Mouse (Mus musculus) regulatory T cell (primary cell): ENCODE measurements around the gene Ttc30a1.
"Not testable (repeated sequence)": the region's sequence is repeated elsewhere in the genome, so short reads cannot be mapped to it uniquely, and the experiment has no call there.

ENCODE experiments used
- in situ Hi-C: fragments of 300-600 bp; cut with MboI, MseI; formaldehyde crosslinking; loops from one replicate; pipeline ENCODE4 v1.15.1; 2025; ENCODE audit warnings: high pct_unique_total_duplicates

Ttc30a1 gene

DNA sequence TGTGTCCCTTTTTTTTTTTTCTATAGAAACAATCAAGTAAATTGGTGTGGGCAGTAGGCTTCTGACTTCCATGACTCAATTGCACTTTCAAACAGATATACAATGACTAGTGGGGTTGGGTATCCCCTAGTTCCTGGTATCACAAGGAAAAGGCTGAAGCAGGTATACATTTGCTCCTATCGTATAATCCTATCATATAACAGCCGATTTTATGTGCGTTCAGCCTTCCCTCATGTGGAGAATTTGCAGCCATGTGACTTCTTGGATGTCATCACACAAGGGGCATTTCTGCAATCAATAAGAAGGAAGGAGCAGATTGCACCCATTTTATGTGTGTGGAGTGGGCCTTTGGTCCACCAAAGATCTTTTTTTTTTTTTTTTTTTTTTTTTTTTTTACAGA lies 1.3 kb upstream of the Ttc30a1 start:
- in situ Hi-C loops, result loop anchor here (5.0 kb wide), 1 partner anchor 41 kb away; no protein-coding TSS in a partner anchor

DNA sequence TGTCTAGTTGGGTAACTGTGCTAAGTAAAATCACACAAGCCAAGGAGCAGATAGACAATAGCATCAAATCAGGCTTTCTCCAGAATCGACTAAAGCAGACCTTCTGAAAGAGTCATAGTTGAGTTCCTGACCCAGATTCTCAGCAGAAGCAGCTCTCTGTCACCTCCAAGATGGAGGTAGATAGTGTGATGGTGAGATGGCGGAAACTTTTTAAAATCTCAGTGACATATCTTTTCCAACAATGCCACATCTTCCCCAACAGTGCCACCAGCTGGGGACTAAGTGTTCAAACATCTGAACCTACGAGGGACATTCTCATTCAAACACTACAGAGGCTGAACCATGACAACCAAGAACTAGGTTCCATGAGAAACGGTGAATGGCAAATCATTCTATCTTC lies 859 bp upstream of the Ttc30a1 start:
- in situ Hi-C loops, result loop anchor here (5.0 kb wide), 1 partner anchor 40 kb away; no protein-coding TSS in a partner anchor

DNA sequence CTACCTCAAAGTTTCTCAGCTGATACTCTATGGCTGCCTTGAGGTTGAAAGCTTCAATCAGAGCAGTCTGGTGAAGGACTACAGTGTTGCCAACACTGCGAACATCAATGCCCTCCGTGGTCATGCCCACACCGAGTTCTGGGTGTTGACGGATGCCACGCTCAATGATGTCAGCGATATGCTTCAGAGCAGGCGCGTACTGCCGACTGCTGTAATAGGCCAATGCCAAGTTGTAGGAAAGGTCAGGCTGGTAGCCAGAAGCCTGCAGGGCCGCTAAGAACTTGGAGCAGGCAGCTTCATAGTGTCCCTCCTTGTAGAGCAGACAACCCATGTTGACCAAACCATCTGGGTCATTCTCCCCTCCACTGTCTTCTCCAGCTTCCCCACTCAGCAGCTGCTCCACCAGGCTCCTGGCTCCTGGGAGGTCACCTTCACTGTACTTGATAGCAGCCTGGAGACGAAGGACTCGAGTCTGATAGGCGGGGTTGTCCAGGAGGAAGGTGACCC lies 781 bp downstream of the Ttc30a1 start:
- in situ Hi-C loops, result loop anchor here (5.0 kb wide), 1 partner anchor 39 kb away; no protein-coding TSS in a partner anchor

DNA sequence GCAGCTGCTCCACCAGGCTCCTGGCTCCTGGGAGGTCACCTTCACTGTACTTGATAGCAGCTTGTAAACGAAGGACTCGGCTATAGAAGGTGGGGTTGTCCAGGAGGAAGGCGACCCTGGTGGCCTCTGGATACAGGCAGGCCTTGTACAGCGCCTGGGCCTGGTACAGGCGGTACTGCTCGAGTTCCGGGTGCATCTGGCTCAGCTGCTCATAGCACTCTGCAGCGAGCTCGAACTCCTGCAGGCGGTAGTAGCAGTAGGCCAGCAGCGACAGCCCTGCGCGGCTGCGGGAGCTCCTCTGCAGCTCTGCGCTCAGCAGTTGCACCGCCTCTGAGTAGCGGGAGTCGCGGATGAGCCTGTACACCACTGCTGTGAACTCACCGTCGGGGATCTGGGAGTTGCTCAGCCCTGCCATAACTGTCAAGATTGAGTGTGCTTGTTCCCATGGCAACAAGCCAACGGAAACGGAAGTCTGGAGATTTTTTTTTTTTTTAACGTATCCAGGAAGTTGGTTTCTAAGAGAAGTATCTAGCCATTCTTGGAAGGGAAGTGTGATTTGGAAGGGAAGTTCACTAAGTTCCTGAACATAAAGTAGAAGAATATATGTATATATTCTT lies 3.9 kb downstream of the Ttc30a1 start, which contains the start of gene Ttc30a2:
Gene Ttc30a2, minus strand, starts transcription at position 419 of the 617 bp plus-strand sequence.
- in situ Hi-C loops, result not testable (repeated sequence)

DNA sequence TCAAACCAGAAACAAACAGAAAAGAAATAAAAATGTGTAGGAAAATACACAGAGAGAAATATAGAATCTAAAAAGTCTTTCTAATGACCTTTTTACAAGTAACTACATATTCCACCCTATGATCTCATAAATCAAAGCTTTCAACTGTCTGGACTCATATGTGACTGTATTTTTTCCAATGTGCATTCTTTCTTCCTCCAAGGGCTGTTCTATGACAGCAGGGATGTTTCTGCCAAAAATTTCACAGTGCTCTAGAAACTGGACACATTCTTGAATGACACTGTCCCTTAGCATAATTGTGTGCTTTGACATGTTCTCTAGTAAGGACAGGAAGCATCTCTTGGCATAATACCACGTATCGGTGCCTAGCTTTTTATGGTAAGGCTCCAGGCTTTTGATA lies 5.7 kb downstream of the Ttc30a1 start:
- in situ Hi-C loops, result not testable (repeated sequence)

DNA sequence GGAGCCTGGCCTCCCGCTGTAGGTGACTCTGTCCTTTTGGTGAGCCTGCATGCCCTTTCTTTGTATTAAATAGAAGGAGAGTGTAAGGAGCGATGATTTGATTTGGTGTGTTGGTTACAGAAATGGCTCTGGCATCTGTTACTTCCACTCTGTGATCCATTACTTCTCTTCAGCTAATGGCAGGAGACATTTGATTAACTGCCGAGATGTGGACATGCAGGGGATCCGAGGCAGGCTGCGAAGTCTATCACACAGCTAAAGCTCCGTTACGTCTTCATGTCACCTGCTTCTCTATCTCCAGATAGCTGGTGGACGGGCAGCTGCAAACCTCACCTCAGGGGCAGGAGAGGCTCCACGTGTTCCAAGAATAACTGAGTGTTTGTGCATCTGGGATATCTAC lies 7.6 kb downstream of the Ttc30a1 start:
- in situ Hi-C loops, result no loop called here

DNA sequence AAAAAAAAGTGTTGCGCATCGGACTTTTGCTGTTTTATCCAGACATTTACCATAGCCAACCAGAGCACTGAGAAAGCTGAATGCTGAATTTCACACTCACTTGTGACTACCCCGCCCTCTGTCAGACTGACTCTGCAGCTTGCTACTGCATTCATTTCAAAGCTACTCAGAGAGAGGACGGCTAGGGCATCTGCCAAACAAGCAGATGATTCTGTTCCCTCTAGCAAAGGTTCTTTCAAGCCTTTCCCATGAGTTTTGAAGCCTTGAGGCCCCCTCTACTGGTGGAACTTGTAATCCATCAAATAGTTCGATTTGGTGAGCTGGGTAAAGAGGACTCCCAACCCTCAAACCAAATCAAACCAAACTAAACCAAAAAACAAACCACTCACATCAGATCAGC lies 16.8 kb downstream of the Ttc30a1 start:
- in situ Hi-C loops, result loop anchor here (5.0 kb wide), 1 partner anchor 178 kb away; no protein-coding TSS in a partner anchor

DNA sequence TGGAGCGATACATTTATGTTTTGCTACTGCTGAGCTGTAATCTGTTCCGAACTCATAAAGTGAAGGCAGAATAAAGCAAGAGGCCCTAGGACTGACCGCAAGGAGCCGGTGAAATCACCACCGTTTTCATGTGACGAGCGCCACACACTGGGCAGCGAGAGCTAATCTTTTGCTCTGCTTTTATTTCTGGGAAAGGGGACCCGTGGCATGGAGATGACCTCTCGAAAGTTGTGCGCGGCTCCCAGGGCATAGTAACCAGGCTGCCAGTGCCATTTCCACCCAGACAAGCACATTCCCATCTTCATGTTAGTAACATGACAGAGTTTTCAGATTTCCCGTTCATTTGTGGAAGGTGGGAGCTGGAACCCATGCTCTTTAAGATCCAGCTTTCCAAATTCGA lies 17.3 kb downstream of the Ttc30a1 start:
- in situ Hi-C loops, result no loop called here

DNA sequence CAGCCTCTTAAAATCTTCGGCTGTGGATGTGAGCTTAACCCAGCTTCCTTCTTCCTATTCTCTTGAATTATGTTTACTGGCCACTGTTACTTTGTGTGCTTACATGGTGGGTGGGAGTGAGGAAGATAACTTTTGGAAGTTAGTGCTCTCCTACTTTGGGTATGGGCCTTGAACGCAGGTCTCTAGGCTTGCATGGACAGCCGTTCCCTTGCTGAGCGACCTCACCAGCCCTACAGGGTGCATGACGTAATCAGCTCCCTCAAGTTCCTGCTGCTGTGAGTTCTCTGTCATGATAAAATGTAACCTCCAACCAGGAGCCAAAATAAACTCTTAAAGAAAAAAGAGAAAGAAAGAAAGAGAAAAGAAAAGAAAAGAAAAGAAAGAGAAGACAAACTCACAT lies 17.7 kb downstream of the Ttc30a1 start:
- in situ Hi-C loops, result no loop called here

DNA sequence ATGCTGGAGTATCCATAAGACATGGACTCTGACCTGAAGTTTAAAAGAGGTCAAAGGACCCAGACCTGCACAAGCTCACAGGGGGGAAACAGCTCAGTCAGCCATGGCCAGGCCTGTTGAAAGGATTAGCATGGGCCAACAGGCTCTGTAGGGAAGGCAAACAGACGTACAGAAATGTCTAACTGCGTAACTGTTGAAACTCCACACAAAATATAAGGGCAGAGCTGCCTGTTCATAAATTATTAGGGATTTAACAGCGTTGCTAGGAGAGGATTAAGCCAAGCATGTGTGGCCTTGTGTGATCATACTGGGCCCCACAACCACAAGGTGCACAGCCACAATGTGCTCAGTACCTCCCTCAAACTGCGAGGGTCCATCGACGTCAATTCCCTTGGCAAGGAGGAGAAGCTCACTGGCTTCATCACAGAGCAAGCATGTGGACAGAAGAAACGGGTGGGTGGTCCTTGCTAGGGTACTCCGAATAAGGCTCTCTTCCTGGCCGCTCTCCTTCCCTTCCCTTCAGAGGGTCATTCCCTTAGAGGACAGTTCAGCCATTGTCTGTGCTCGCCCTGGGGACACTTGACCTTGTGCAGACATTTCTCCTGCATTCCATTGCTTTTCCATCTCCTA lies 18.4 kb downstream of the Ttc30a1 start:
- in situ Hi-C loops, result no loop called here

DNA sequence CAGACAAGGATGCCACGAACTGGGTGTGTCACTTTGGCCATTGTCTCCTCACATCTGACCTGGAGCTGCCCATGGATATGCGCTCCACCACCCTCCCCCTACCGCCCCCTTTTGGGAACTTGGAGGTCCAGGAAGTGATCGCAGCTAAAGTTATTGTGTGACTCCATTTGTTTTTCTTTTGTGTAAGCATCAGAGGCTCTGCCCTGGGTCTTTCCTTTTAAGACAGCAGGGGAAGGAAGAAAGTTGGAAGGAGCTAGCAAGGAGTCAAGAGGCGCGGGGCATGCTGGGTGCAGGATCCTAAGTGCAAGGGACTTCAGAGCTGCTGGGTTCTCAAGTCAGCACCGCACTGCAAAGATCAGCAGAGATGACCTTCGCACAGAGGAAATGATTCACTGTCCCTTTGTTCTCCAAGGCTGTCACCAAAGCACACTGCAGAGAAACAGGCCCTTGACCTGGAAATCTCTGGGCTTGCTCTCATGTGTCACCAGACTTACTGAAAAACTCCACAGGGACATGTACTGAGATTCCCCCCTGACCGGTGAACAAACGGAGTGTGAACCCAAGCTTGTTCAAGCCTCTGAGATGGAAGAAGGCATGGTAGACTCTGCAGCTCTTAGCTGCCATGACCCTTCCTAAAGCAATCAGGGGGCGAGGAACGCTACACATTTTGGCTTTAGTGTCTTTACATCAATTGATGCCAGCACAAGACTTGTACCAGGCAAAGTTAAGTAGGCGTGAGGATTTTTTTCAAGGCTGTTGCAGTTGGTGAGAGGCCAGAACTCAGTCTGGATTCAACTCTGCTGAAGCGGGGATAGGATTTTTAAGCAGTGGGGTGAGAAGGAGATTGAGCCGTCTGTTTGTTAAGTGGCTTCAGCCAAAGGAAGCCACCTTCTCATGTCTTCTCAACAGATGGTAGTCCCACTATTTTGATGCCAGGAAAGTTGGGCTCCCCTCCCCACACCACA lies 21.1 kb downstream of the Ttc30a1 start:
- in situ Hi-C loops, result no loop called here

DNA sequence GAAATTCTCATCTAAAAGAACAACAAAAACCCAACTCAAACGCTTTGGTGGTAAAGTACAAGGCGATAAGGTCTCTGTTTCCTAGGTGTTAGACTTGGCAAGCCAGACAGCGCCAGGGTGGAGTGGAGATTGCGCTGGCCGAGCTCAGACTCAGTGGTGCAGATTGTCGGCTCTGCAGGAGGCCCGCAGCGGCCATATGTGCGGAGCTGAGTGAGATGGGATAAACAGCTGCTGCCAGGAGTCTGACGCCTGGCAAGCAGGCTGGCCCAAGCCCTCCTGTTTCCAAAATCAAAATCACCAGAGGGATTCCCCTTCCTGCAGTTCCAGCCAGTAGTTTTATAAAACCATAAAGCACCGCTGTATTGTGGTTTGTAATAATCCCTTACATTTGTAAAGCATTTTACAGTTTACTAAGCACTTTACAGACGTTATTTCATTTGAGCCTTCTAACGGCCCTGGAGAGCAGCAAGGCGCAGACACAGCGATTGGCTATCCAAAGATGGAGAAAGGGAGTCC lies 21.9 kb downstream of the Ttc30a1 start:
- in situ Hi-C loops, result loop anchor here (5.0 kb wide), 1 partner anchor 83 kb away; no protein-coding TSS in a partner anchor

DNA sequence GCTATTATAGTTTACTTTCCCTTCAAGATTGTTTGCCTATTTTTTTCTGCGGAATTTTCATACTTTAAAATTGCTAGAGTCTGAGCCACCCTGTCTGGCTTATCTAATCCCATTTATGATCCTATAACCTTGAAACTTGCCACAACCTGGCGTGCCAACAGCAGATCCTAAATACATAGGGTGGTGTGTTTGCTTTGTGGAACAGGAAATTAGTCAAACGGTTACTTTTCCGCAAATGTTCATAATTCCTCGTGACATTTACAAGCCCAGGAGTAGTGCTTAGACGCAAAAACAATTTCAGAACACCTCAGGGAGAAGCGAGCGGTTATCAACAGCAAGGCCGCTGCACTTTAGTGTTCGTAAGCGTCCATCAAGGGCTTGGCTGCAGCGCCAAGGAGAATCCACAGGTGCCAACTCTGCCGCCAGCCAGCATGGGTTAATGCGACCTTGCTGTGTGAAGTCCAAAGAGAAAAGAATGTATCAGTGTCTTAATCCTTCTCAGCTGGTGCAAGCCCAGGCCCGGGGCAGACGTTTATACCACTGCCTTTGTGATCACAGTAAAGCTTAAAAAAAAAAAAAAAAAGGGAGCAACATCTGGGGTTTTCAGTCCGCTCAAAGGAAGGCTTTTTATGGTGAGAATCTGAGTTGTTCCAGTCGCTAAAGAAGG lies 22.5 kb downstream of the Ttc30a1 start:
- in situ Hi-C loops, result loop anchor here (5.0 kb wide), 1 partner anchor 82 kb away; no protein-coding TSS in a partner anchor

DNA sequence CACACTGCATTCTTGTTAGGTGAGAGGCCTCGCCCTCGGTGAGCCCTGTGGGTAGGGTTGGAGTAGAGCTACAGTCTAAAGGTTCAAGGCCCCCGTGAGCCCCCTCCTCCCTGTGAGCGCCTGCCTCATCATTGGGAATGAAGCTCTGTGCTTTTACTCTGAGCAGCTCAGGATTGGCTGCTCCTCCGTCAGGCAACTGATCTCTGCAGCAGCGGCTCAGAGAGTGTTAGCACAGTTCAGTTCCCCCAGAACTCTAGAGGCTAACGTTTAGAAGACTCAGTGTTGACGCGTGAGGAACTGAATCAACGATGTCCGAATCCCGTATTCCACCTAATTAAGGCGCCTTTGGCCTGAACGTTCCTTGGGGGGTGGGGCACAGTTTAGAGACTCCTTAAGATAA lies 26.1 kb downstream of the Ttc30a1 start:
- in situ Hi-C loops, result loop anchor here (5.0 kb wide), 1 partner anchor 78 kb away; no protein-coding TSS in a partner anchor

DNA sequence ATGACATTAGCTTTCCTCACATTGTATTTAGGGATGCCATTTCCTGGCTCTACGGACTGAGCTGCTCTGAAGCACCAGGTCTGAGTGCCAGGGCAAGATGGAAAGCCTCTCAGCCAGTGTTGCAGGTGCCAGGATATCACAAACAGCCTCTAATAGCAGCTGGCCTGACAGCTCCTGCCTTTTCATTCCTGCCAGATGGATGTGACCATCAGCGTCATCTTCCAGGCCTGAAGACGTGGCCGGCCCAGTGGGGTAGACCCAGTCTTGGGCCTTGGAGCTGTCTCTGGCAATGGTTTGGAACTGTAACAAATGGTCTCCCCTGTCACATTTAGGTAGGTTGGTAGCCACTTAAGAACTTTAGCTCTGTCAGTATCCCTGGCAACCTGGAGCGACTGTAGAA lies 28.4 kb downstream of the Ttc30a1 start:
- in situ Hi-C loops, result loop anchor here (5.0 kb wide), 1 partner anchor 331 kb away; no protein-coding TSS in a partner anchor

DNA sequence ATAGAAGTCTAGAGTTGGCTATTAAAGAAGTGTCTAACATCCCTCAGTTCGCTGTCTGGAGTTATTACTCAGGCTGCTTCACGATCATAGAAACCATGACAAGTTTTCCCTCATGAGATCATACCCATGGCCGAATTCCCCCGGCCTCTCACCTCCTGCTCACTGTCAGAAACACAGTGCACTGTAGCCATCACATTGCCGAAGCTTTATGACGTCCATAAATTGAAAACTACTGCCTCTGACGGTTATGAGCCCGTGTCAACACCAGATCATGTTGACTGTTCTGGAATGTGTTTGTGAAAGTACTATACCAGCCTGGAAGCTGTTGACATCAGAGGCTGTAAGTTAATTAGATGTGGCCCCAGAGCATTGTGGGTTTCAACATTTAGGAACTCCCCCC lies 31.1 kb downstream of the Ttc30a1 start:
- in situ Hi-C loops, result loop anchor here (5.0 kb wide), 1 partner anchor 328 kb away; no protein-coding TSS in a partner anchor

DNA sequence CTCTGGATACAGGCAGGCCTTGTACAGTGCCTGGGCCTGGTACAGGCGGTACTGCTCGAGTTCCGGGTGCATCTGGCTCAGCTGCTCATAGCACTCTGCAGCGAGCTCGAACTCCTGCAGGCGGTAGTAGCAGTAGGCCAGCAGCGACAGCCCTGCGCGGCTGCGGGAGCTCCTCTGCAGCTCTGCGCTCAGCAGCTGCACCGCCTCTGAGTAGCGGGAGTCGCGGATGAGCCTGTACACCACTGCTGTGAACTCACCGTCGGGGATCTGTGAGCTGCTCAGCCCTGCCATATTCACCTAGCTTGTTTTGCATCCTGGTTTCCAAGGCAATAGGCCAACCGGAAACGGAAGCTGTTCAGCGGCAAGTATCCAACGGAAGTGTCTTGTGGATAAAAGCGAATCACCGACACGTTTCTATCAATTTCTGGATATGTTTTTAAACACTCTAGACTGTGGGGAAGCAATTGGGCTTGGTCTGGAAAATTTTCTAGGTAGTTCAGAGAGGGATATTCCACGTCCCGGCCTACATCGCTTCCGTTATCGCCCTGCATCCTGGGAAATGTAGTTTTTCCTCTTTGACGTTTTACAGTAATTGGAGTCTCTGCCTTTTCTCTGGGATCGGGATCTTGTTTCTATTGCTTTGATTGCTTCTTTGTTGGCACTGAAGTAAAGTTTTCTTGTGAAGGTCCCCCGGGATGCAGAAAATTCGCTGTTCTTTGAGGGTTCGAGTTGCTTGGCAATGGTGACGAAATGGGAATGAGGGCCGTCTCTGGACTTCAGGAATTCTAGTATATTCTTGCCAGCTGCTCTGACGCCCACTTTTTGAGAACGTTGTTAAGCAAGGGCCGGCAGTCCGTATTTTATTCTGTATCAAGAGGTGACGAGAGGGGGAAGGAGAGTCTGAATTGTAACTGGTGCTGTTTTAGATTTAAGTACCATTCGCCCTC lies 43.4 kb downstream of the Ttc30a1 start, which contains the start of gene Ttc30b:
Gene Ttc30b, minus strand, starts transcription at position 469 of the 947 bp plus-strand sequence.
- in situ Hi-C loops, result no loop called here

DNA sequence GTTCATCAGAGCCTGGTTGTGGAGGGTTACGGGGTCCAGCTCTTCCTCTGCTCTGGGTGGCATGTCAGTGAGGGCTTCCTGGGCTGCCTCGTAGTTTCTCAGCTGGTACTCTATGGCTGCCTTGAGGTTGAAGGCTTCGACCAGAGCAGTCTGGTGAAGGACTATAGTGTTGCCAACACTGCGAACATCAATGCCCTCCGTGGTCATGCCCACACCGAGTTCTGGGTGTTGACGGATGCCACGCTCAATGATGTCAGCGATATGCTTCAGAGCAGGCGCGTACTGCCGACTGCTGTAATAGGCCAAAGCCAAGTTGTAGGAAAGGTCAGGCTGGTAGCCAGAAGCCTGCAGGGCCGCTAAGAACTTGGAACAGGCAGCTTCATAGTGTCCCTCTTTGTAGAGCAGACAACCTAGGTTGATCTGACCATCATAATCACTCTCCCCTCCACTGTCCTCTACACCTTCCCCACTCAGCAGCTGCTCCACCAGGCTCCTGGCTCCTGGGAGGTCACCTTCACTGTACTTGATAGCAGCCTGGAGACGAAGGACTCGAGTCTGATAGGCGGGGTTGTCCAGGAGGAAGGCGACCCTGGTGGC lies 44.1 kb downstream of the Ttc30a1 start:
- in situ Hi-C loops, result not testable (repeated sequence)

DNA sequence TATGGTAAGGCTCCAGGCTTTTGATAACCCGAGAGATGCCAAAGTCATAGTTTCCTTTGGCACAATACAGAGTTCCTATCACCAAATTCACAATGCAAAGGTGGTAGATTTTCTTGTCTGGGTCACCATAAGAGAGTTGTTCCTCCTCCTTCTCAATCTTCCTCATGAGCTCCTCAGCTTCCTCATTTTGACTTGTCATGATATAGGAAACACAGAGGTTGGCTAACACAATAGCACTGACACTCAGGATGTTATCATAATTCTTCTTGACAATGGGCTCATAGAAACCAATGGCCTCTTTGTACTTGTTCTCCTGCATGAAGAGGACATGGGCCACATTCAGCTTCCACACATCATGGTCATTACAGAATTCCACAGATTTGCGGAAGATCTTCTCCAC lies 45.1 kb downstream of the Ttc30a1 start:
- in situ Hi-C loops, result not testable (repeated sequence)
